Mouse (Mus musculus): Measurements from ENCODE around the gene Usp35. TPM values are rescaled to one million over a fixed set of nuclear protein-coding genes. Genes with fewer than 3 reads are reported as not detected.

Usp35 gene
- polyA plus RNA-seq, 1 experiment from 2014 or later, result 1.2 TPM

- 92% methylated on average over 3 of the region's 3 CpGs for WGBS
- H3K27me3 ChIP-seq (ENCODE audit: control insufficient read depth, insufficient read depth, low read length), result no peaks in the 10 kb centered on the region
- no peak overlapping the region for H3K4me2 ChIP-seq (ENCODE audit: low read depth, low read length)
- H3K36me3 ChIP-seq (replicated peaks; ENCODE audit: control insufficient read depth, insufficient read depth, low read depth, low read length), result no peaks in the 10 kb centered on the region
- H3K4me1 ChIP-seq (ENCODE audit: control insufficient read depth, insufficient read depth, low read length), result no peaks in the 10 kb centered on the region
- H3K4me3 ChIP-seq (ENCODE audit: low read depth, low read length), result no peak overlapping the region
- DNase-seq (ENCODE audit: low spot score), result no peak
- no peak overlapping the region for H3K9ac ChIP-seq (replicated peaks; ENCODE audit: low read length)
- ATAC-seq (replicated peaks; ENCODE audit: insufficient number of reproducible peaks, low FRiP score, low TSS enrichment, low read depth), result no peak
- H3K27ac ChIP-seq (replicated peaks; ENCODE audit: low read depth, low read length), result no peak overlapping the region
- no peaks in the 10 kb centered on the region for H3K9me3 ChIP-seq (replicated peaks; ENCODE audit: control insufficient read depth, low read length)
Measured at GRCm38 (mm10) chr7:97317706-97318105, 14.1 kb downstream of the Usp35 start.

- Histone ChIP-seq H3K27ac (replicated peaks; ENCODE audit: low read depth, low read length) (no peak overlapping the region), H3K9ac (replicated peaks; ENCODE audit: low read length) (no peak overlapping the region), H3K4me2 (ENCODE audit: low read depth, low read length) (no peak overlapping the region), H3K4me3 (ENCODE audit: low read depth, low read length) (no peak overlapping the region), H3K4me1 (ENCODE audit: control insufficient read depth, insufficient read depth, low read length) (no peaks in the 10 kb centered on the region), H3K36me3 (replicated peaks; ENCODE audit: control insufficient read depth, insufficient read depth, low read depth, low read length) (no peaks in the 10 kb centered on the region), H3K9me3 (replicated peaks; ENCODE audit: control insufficient read depth, low read length) (no peaks in the 10 kb centered on the region), H3K27me3 (ENCODE audit: control insufficient read depth, insufficient read depth, low read length) (no peaks in the 10 kb centered on the region)
- DNase-seq (ENCODE audit: low spot score), result no peak
- ATAC-seq (replicated peaks; ENCODE audit: insufficient number of reproducible peaks, low FRiP score, low TSS enrichment, low read depth), result no peak
- 90% methylated on average over 6 of the region's 6 CpGs for WGBS
Measured at GRCm38 (mm10) chr7:97315656-97316055, 16.2 kb downstream of the Usp35 start.

GRCm38 (mm10) chr7:97314646-97315045 is 17.2 kb downstream of the Usp35 start:
- no peaks in the 10 kb centered on the region for H3K9me3 ChIP-seq (replicated peaks; ENCODE audit: control insufficient read depth, low read length)
- no peaks in the 10 kb centered on the region for H3K36me3 ChIP-seq (replicated peaks; ENCODE audit: control insufficient read depth, insufficient read depth, low read depth, low read length)
- 84% methylated on average over 5 of the region's 5 CpGs for WGBS
- no peak overlapping the region for H3K9ac ChIP-seq (replicated peaks; ENCODE audit: low read length)
- no peak for DNase-seq (ENCODE audit: low spot score)
- no peak overlapping the region for H3K4me3 ChIP-seq (ENCODE audit: low read depth, low read length)
- no peaks in the 10 kb centered on the region for H3K27me3 ChIP-seq (ENCODE audit: control insufficient read depth, insufficient read depth, low read length)
- no peaks in the 10 kb centered on the region for H3K4me1 ChIP-seq (ENCODE audit: control insufficient read depth, insufficient read depth, low read length)
- H3K27ac ChIP-seq (replicated peaks; ENCODE audit: low read depth, low read length), result no peak overlapping the region
- no peak for ATAC-seq (replicated peaks; ENCODE audit: insufficient number of reproducible peaks, low FRiP score, low TSS enrichment, low read depth)
- H3K4me2 ChIP-seq (ENCODE audit: low read depth, low read length), result no peak overlapping the region

- Histone ChIP-seq H3K9me3 (replicated peaks; ENCODE audit: control insufficient read depth, low read length) (no peaks in the 10 kb centered on the region), H3K27me3 (ENCODE audit: control insufficient read depth, insufficient read depth, low read length) (no peaks in the 10 kb centered on the region), H3K4me1 (ENCODE audit: control insufficient read depth, insufficient read depth, low read length) (no peaks in the 10 kb centered on the region), H3K4me2 (ENCODE audit: low read depth, low read length) (no peak overlapping the region), H3K36me3 (replicated peaks; ENCODE audit: control insufficient read depth, insufficient read depth, low read depth, low read length) (no peaks in the 10 kb centered on the region), H3K9ac (replicated peaks; ENCODE audit: low read length) (no peak overlapping the region), H3K27ac (replicated peaks; ENCODE audit: low read depth, low read length) (no peak overlapping the region), H3K4me3 (ENCODE audit: low read depth, low read length) (no peak overlapping the region)
- DNase-seq (ENCODE audit: low spot score) (no peak), ATAC-seq (replicated peaks; ENCODE audit: insufficient number of reproducible peaks, low FRiP score, low TSS enrichment, low read depth) (no peak)
- 64% methylated on average over 7 of the region's 7 CpGs for WGBS
Measured at GRCm38 (mm10) chr7:97313364-97313995, 18.3 kb downstream of the Usp35 start.

- Histone ChIP-seq H3K36me3 (replicated peaks; ENCODE audit: control insufficient read depth, insufficient read depth, low read depth, low read length) (no peaks in the 10 kb centered on the region), H3K4me1 (ENCODE audit: control insufficient read depth, insufficient read depth, low read length) (no peaks in the 10 kb centered on the region), H3K27ac (replicated peaks; ENCODE audit: low read depth, low read length) (no peak overlapping the region), H3K9ac (replicated peaks; ENCODE audit: low read length) (no peak overlapping the region), H3K4me2 (ENCODE audit: low read depth, low read length) (no peak overlapping the region), H3K27me3 (ENCODE audit: control insufficient read depth, insufficient read depth, low read length) (no peaks in the 10 kb centered on the region), H3K4me3 (ENCODE audit: low read depth, low read length) (no peak overlapping the region), H3K9me3 (replicated peaks; ENCODE audit: control insufficient read depth, low read length) (no peaks in the 10 kb centered on the region)
- WGBS, result 93% methylated on average over 6 of the region's 6 CpGs
- ATAC-seq (replicated peaks; ENCODE audit: insufficient number of reproducible peaks, low FRiP score, low TSS enrichment, low read depth), result no peak
- DNase-seq (ENCODE audit: low spot score), result no peak
Measured at GRCm38 (mm10) chr7:97312856-97313255, 19.0 kb downstream of the Usp35 start.

- Histone ChIP-seq H3K27me3 (ENCODE audit: control insufficient read depth, insufficient read depth, low read length) (no peaks in the 10 kb centered on the region), H3K4me3 (ENCODE audit: low read depth, low read length) (no peak overlapping the region), H3K4me1 (ENCODE audit: control insufficient read depth, insufficient read depth, low read length) (no peaks in the 10 kb centered on the region), H3K27ac (replicated peaks; ENCODE audit: low read depth, low read length) (no peak overlapping the region), H3K36me3 (replicated peaks; ENCODE audit: control insufficient read depth, insufficient read depth, low read depth, low read length) (no peaks in the 10 kb centered on the region), H3K4me2 (ENCODE audit: low read depth, low read length) (no peak overlapping the region), H3K9me3 (replicated peaks; ENCODE audit: control insufficient read depth, low read length) (no peaks in the 10 kb centered on the region), H3K9ac (replicated peaks; ENCODE audit: low read length) (no peak overlapping the region)
- 74% methylated on average over 17 of the region's 17 CpGs for WGBS
- DNase-seq (ENCODE audit: low spot score), result no peak
- no peak for ATAC-seq (replicated peaks; ENCODE audit: insufficient number of reproducible peaks, low FRiP score, low TSS enrichment, low read depth)
Measured at GRCm38 (mm10) chr7:97312196-97312595, 19.6 kb downstream of the Usp35 start.

DNA sequence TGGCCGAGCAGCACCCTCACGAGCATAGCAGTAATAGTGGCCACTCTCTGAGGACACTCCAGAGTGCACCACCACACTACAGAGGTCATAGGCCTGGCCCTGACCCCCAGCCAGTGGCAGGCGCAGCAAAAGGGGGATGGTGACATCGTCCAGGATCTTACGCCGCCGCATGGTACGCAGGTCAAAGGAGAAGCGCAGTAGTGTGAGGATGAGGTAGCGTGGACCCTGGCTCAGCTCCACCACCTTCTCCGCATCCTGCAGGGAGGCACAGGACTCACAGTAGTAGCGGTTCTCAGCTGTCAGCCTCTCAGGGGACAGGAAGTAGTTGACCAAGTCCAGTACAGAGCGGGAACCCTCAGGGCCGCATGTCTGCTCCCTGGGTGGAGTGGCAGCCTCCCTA is 20.2 kb downstream of the Usp35 start:
- Histone ChIP-seq H3K4me2 (ENCODE audit: low read depth, low read length) (no peak overlapping the region), H3K27ac (replicated peaks; ENCODE audit: low read depth, low read length) (no peak overlapping the region), H3K9me3 (replicated peaks; ENCODE audit: control insufficient read depth, low read length) (no peaks in the 10 kb centered on the region), H3K27me3 (ENCODE audit: control insufficient read depth, insufficient read depth, low read length) (no peaks in the 10 kb centered on the region), H3K4me1 (ENCODE audit: control insufficient read depth, insufficient read depth, low read length) (no peaks in the 10 kb centered on the region), H3K4me3 (ENCODE audit: low read depth, low read length) (no peak overlapping the region), H3K36me3 (replicated peaks; ENCODE audit: control insufficient read depth, insufficient read depth, low read depth, low read length) (no peaks in the 10 kb centered on the region), H3K9ac (replicated peaks; ENCODE audit: low read length) (no peak overlapping the region)
- ATAC-seq (replicated peaks; ENCODE audit: insufficient number of reproducible peaks, low FRiP score, low TSS enrichment, low read depth) (no peak), DNase-seq (ENCODE audit: low spot score) (no peak)
- 92% methylated on average over 14 of the region's 14 CpGs for WGBS

DNA sequence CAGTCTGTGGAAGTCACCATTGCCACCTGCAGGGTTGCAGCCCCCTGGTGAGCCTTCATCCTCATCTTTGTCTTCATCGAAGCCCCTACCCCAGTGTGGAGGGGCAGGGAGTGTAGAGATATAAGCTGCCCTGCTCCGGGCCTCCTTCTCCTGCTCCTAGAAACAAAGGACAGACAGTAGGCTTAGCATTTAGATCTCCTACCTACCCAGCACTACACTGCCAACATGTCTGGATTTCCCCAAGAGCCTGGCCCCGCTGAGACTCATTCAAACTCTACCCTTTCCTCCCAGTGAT is 21.5 kb downstream of the Usp35 start:
- DNase-seq (ENCODE audit: low spot score), result no peak
- no peak for ATAC-seq (replicated peaks; ENCODE audit: insufficient number of reproducible peaks, low FRiP score, low TSS enrichment, low read depth)
- no peaks in the 10 kb centered on the region for H3K9me3 ChIP-seq (replicated peaks; ENCODE audit: control insufficient read depth, low read length)
- H3K9ac ChIP-seq (replicated peaks; ENCODE audit: low read length), result no peak overlapping the region
- no peaks in the 10 kb centered on the region for H3K4me1 ChIP-seq (ENCODE audit: control insufficient read depth, insufficient read depth, low read length)
- H3K27ac ChIP-seq (replicated peaks; ENCODE audit: low read depth, low read length), result no peak overlapping the region
- no peaks in the 10 kb centered on the region for H3K36me3 ChIP-seq (replicated peaks; ENCODE audit: control insufficient read depth, insufficient read depth, low read depth, low read length)
- H3K4me2 ChIP-seq (ENCODE audit: low read depth, low read length), result no peak overlapping the region
- WGBS, result 85% methylated on average over 3 of the region's 3 CpGs
- H3K27me3 ChIP-seq (ENCODE audit: control insufficient read depth, insufficient read depth, low read length), result no peaks in the 10 kb centered on the region
- H3K4me3 ChIP-seq (ENCODE audit: low read depth, low read length), result no peak overlapping the region

Measured in embryonic facial prominence, embryonic 11.5 days (tissue).